ENCODE assay signal across 10 mouse cellular contexts in the genomic region with DNA sequence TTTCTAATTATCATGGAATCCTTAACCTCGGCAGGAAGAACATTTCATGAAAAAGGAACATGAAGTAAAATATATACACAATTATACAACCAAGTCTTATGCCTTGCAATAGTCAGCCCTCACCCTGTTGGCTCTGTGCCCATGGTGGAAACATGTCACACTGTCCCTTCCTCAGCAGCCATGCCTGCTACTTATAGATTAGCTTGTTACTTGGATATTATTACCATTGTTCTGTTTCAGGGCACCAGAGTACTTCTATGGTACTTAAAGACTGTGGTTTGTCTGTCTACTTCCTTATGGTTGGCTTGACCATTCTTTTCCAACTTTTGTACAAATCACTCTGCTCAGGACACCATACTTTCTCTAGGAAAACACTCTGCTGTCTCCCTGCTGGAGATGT. TPM values are rescaled to one million over a fixed set of nuclear protein-coding genes. Genes with fewer than 3 reads are reported as not detected.
"Had no signal": no experiment of that assay in that cellular context is flagged by ENCODE, and none has a peak within 500 bp of the region (broad histone marks: within the 10 kb centered on the region; RNA-seq: fewer than 3 reads in every experiment).

No protein-coding gene starts in this region.

RNA-seq across cellular contexts. Expression of a gene that starts 14.9 kb away (rescaled TPM):
- total RNA-seq: left cerebral cortex, postnatal 10 days; left cerebral cortex, postnatal 14 days; left cerebral cortex, postnatal 25 days; left cerebral cortex, postnatal 36 days; left cerebral cortex, postnatal 4 days; liver, adult 2 months; megakaryocyte progenitor cell, adult 5-6 weeks; megakaryocyte-erythroid progenitor cell, adult 5-6 weeks; midbrain, postnatal 0 days; monocyte, adult 5-6 weeks had no signal

RNA-seq across cellular contexts. Expression of a gene that starts 16.3 kb away (rescaled TPM):
- total RNA-seq: left cerebral cortex, postnatal 10 days; left cerebral cortex, postnatal 14 days; left cerebral cortex, postnatal 25 days; left cerebral cortex, postnatal 36 days; left cerebral cortex, postnatal 4 days; liver, adult 2 months; megakaryocyte progenitor cell, adult 5-6 weeks; megakaryocyte-erythroid progenitor cell, adult 5-6 weeks; midbrain, postnatal 0 days had no signal

RNA-seq across cellular contexts. Expression of a gene that starts 39.9 kb away (rescaled TPM):
- total RNA-seq: left cerebral cortex, postnatal 10 days; left cerebral cortex, postnatal 14 days; left cerebral cortex, postnatal 25 days; left cerebral cortex, postnatal 36 days; left cerebral cortex, postnatal 4 days; liver, adult 2 months; megakaryocyte progenitor cell, adult 5-6 weeks; megakaryocyte-erythroid progenitor cell, adult 5-6 weeks; midbrain, postnatal 0 days; monocyte, adult 5-6 weeks had no signal

RNA-seq across cellular contexts. Expression of a gene that starts 45.9 kb away (rescaled TPM):
- total RNA-seq: left cerebral cortex, postnatal 4 days; liver, adult 2 months; megakaryocyte progenitor cell, adult 5-6 weeks; midbrain, postnatal 0 days; monocyte, adult 5-6 weeks had no signal
